Mouse (Mus musculus): ENCODE results near the gene Zfp276. TPM values are rescaled to one million over a fixed set of nuclear protein-coding genes. Genes with fewer than 3 reads are reported as not detected.

Gene Zfp276
- polyA plus RNA-seq, 1 experiment from 2014 or later = 22.3 TPM

DNA sequence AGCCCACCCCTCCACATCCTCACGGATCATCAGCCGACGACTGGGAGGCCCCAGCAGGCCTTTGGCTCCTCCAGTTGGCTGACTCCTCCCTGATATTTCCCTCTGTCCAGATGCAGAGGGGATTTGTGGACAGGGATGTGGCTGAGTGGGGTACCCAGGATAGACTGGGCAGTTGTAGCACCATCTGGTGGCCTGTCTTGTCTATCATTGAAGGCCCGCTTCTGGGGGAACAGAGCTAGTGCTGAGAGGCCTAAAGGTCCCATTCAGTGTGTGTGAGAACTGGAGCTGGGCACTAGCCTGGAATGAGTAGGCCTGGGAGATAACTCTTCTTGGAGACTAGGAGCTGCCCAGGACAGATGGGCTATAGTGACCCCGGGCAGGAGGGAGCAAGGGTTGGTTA is 22.3 kb upstream of the Zfp276 start:
- no peak for TF ChIP-seq CTCF (IDR thresholded peaks at IDR 0.05)
- ATAC-seq (no peak), DNase-seq (ENCODE audit: low read depth, low spot score) (no peak)
- ChIA-PET POLR2A (no interaction called here), CTCF (no interaction called here)
- in situ Hi-C loops (cut with MboI; ENCODE audit: low pct_unique_long_range_greater_than_20kb) = no loop called here
- no peaks in the 10 kb centered on the region for H3K27me3 ChIP-seq

DNA sequence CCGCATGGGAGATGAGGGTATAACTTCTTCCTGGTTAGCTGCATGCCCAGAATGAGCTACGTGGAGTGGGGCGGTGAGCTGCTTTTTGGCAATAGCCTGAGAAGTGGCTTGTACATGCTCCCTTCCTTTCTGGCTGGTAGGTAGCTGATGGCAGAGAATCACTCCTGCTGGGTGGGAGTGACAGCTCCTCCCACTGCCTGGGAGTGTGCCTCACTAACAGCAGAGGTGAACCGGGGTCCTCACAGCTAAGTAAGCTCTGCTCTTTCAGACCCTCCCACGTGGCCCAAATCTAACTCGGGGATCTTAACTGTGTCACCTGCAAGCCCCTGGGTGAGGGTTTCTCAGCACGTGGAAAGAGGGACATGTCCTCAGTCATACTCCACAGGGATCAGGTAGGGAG is 21.4 kb upstream of the Zfp276 start:
- DNase-seq (ENCODE audit: low read depth, low spot score) (no peak), ATAC-seq (no peak)
- no peaks in the 10 kb centered on the region for H3K27me3 ChIP-seq
- POLR2A ChIA-PET = no interaction called here
- CTCF ChIA-PET = no interaction called here
- in situ Hi-C loops (cut with MboI; ENCODE audit: low pct_unique_long_range_greater_than_20kb) = no loop called here
- no peak for TF ChIP-seq CTCF (IDR thresholded peaks at IDR 0.05)

DNA sequence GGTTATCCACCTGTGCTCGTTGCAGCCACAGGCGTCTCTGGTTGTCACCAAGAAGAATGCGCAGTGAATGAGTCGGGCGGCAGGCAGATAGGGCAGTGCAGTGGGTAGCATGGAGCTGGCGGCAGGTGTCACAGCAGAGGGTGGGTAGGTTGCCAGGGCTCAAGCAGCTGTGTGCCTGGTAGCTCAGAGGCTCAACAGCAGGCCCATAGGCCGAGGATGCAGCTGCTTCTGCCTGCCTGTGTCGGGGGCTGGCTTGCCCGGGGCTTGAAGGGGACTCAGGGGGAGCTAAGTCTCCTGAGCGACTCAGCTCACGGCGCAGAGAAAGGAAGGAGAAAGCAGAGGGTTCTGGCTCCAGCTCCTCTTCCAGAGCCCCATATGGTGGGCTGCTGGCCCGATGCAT is 20.7 kb upstream of the Zfp276 start:
- TF ChIP-seq CTCF (IDR thresholded peaks at IDR 0.05) = no peak
- in situ Hi-C loops (cut with MboI; ENCODE audit: low pct_unique_long_range_greater_than_20kb) = no loop called here
- ChIA-PET CTCF (interaction anchor here (1.0 to 1.3 kb wide), 3 partner anchors 16 to 20 kb away, joined by 3 to 7 read pairs (median 3); partner anchors contain the start of genes Chmp1a and Spata33), POLR2A (interaction anchor here (1.0 to 1.4 kb wide), 2 partner anchors 10 to 17 kb away, joined by 3 to 4 read pairs; no protein-coding TSS in a partner anchor)
- ATAC-seq (no peak), DNase-seq (ENCODE audit: low read depth, low spot score) (no peak)
- no peaks in the 10 kb centered on the region for H3K27me3 ChIP-seq

DNA sequence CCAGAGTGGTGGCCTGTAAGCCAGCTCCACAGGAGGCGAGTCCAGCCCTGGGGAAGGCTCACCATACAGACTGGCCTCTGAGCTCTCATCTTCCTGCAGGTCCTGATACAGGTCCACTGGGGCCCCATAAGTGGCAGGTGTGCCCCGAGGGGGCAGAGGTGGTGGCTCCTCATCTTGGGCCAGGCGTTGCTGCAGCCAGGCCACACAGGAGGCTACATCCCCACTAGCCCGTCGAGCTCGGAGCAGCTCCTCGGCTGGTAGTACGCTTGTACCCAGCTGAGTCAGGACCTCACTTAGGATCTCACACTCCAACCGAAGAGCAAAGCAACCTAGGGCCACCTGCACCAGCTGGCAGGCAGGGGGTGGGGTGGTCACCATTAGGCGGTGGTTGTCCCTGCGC is 20.2 kb upstream of the Zfp276 start:
- no peak for TF ChIP-seq CTCF (IDR thresholded peaks at IDR 0.05)
- DNase-seq (ENCODE audit: low read depth, low spot score) (no peak), ATAC-seq (no peak)
- no peaks in the 10 kb centered on the region for H3K27me3 ChIP-seq
- in situ Hi-C loops (cut with MboI; ENCODE audit: low pct_unique_long_range_greater_than_20kb) = no loop called here
- POLR2A ChIA-PET = interaction anchor here (0.5 to 1.4 kb wide), 5 partner anchors 9 to 106 kb away, joined by 3 to 4 read pairs (median 3); partner anchors contain the start of gene Cdk10
- CTCF ChIA-PET = interaction anchor here (1.0 to 1.5 kb wide), 4 partner anchors 8 to 20 kb away, joined by 3 to 7 read pairs (median 4); partner anchors contain the start of genes Chmp1a and Spata33

DNA sequence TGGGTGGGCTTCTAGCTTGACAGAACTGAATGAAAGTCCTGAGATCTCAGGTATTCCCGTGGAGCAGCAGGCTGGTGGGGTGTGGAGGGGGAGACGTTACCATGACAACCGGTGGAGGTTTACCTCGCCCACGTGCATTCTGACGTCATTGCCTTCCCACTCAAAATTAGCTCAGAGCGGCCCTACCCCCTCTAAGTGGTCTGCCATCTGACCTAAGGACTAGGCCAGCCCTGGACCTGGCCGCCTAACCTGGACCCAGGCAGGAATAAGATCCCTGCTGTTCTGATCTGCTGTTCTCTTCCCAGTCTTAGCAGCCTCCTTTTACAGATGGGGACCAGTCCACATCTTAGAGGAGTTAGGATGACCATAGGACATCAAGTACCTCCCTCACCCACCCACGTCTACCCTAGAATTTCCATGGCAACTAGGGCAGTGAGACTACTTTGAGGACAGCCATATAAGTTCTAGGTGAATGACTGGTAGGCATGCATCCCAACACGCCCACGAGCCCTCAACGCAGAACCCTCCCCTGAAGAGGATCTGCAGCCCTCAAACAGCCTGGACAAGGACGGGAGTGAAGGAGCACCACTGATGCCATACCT is 19.0 kb upstream of the Zfp276 start:
- ATAC-seq (peak; percentile 3), DNase-seq (ENCODE audit: low read depth, low spot score) (no peak)
- POLR2A ChIA-PET = interaction anchor here (1.1 to 1.5 kb wide), 4 partner anchors 8 to 20 kb away, joined by 3 to 6 read pairs (median 4); partner anchors contain the start of genes Vps9d1 and Zfp276
- H3K27me3 ChIP-seq = no peaks in the 10 kb centered on the region
- no peak for TF ChIP-seq CTCF (IDR thresholded peaks at IDR 0.05)
- CTCF ChIA-PET = interaction anchor here (1.3 to 1.5 kb wide), 3 partner anchors 9 to 128 kb away, joined by 3 to 6 read pairs (median 3); no protein-coding TSS in a partner anchor
- in situ Hi-C loops (cut with MboI; ENCODE audit: low pct_unique_long_range_greater_than_20kb) = no loop called here

DNA sequence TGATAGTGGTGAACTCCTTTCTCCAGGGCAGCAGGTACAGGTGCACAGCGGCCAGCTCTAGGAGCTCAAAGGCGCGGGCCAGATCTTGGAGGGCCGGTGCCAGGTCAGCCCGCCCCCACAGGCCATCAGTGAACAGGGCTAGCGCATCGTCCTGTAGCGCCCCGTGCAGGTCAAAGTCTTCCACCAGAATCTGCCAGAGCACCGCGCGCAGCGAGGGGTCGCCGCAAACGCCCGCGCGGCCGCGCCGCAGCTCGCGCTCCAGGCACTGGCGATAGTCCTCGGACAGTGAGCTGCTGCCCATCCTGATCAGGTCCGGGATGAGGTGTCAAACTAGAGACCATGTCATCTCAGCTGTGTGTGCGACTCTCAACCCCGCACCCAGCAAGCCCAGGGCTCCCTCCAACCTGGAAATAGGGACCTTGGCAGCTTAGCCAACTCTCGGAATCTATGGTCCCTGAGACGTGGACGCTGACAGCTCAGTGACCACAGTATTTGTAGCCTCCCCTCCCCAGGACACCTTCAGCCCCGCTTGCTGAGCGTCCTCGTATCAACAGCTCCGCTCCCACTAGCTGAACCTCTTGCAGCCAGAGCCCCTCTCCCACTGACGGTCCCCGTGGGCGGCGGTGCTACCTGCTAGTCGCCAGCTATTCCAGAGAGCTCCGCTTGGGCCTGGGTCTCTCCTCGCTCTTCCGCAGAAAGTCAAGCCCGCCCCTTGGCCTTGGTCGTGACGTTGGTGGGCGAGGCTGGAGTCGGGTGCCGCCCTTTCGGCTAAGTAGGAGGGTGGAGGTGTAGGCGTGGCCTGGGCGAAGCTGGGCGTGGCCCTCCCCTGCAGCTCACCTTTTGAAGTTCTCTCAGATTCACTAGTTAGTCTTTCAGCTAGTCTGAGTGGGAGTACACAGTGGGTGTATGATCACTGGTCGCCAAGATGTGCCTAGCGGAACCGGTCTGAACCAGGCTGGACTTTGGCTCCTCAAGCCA is 18.2 kb upstream of the Zfp276 start, which contains the start of gene Spata2l:
Spata2l (minus strand) TSS at position 714 of the 978 bp plus-strand sequence.
- H3K27me3 ChIP-seq = no peaks in the 10 kb centered on the region
- peak; percentile 78 for ATAC-seq
- POLR2A ChIA-PET = interaction anchor here (0.7 to 1.5 kb wide), 5 partner anchors 9 to 49 kb away, joined by 3 to 6 read pairs (median 4); partner anchors contain the start of genes Vps9d1 and Zfp276
- no peak for TF ChIP-seq CTCF (IDR thresholded peaks at IDR 0.05)
- in situ Hi-C loops (cut with MboI; ENCODE audit: low pct_unique_long_range_greater_than_20kb) = no loop called here
- CTCF ChIA-PET = interaction anchor here (1.1 to 1.9 kb wide), 5 partner anchors 9 to 129 kb away, joined by 3 to 6 read pairs (median 3); no protein-coding TSS in a partner anchor
- DNase-seq (ENCODE audit: low read depth, low spot score) = peak; percentile 17

DNA sequence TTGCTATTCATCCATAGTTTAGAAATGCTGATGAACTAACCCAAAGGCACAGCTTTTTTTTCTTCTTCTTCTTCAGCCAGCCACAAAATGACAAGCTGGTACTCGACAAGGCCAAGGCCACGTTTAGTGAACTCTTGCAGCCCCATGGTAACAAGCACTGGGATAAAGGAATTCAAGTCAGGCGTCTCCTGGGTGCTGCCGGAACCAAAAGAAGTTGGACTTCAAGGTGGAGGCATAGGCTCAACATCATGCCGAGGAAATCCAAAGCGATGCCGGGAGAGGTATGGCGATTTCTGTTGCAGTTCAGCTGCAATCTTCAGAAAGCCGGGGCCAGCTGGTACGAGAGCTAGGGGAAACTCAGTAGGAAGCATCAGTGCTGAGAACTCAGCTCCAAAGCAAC is 14.6 kb upstream of the Zfp276 start:
- H3K27me3 ChIP-seq = no peaks in the 10 kb centered on the region
- no peak for ATAC-seq
- ChIA-PET POLR2A (interaction anchor here (0.6 to 1.3 kb wide), 3 partner anchors 11 to 131 kb away, joined by 3 to 4 read pairs (median 4); no protein-coding TSS in a partner anchor), CTCF (no interaction called here)
- DNase-seq (ENCODE audit: low read depth, low spot score) = no peak
- TF ChIP-seq CTCF (IDR thresholded peaks at IDR 0.05) = no peak
- in situ Hi-C loops (cut with MboI; ENCODE audit: low pct_unique_long_range_greater_than_20kb) = no loop called here

DNA sequence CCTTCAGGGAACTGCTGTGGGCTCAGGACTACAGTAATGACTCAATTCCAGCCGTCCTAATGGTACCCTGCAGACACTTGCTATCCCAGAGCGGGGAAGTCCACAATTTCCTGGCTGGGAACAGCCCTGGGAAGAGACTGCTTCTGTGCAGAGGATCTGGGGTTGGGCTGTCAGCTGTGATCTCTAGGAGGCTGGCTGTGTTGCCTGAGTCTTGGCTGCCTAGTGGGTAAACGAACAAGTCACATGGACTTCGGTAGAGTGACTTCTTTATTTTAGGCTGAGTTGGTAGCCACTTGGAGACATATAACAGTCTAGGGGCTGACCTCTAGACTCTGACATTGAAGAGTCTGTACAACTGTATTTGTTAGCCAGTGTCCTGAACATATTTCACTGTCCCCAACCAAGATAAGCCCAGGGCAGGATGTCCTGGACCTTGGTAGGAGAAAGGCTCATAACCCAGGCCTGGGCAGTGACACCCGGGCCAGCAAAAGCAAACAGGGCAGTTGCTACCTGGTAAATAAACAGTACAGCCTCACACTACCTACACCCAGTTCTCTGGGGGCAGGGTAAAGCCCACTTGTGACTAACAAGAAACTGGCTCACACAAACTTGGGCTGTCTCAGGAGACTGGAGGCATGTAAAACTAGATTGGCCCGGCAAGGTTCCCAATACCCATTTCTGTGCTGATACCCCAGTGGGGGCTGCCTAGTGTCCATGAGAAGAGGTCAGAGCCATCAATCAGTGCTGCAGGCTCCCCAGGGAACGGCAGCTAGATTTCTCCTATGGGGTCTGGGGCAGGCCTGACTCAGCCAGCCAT is 11.7 kb upstream of the Zfp276 start:
- ChIA-PET POLR2A (no interaction called here), CTCF (interaction anchor here (1.1 kb wide), 1 partner anchor 9 kb away, joined by 4 read pairs; no protein-coding TSS in a partner anchor)
- no peaks in the 10 kb centered on the region for H3K27me3 ChIP-seq
- in situ Hi-C loops (cut with MboI; ENCODE audit: low pct_unique_long_range_greater_than_20kb) = no loop called here
- DNase-seq (ENCODE audit: low read depth, low spot score) (no peak), ATAC-seq (no peak)
- no peak for TF ChIP-seq CTCF (IDR thresholded peaks at IDR 0.05)

DNA sequence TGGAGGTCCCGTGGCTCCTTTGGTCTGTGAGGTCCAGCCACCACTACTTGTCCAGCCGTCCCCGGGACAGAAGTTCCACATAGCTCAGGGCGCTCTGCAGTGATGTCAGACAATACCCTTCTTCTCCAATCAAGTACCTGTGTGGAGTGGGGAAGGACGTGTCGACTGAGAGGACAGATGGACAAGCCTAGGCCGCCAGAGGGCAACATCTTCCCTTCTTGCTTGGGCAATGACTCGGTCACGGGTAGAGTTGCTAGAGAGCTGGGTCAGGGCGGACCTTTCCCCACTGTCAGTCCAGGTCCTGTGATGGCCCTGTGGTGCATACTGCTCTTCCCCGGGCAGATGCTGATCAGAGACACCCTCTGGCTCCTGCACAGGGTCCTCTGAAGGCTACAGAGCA is 10.9 kb upstream of the Zfp276 start:
- TF ChIP-seq CTCF (IDR thresholded peaks at IDR 0.05) = no peak
- in situ Hi-C loops (cut with MboI; ENCODE audit: low pct_unique_long_range_greater_than_20kb) = no loop called here
- ATAC-seq = no peak
- H3K27me3 ChIP-seq = no peaks in the 10 kb centered on the region
- no peak for DNase-seq (ENCODE audit: low read depth, low spot score)
- POLR2A ChIA-PET = interaction anchor here (0.6 kb wide), 1 partner anchor 9 kb away, joined by 3 read pairs; no protein-coding TSS in a partner anchor
- CTCF ChIA-PET = no interaction called here
